Mouse (Mus musculus): ENCODE measurements around the gene Arap1. TPM values are rescaled to one million over a fixed set of nuclear protein-coding genes. Genes with fewer than 3 reads are reported as not detected.

Gene Arap1
- polyA plus RNA-seq, 2 experiments, result 77.1 to 92.6 TPM

GRCm38 (mm10) chr7:101395471-101395870 lies 47.6 kb downstream of the Arap1 start:
- Histone ChIP-seq H3K9me3 (ENCODE audit: control insufficient read depth, low read length) (no peaks in the 10 kb centered on the region), H3K4me3 (replicated peaks; ENCODE audit: low read length) (peak overlapping the region; percentile 36), H3K36me3 (ENCODE audit: control insufficient read depth, insufficient read depth, low read length) (peaks cover 24% of the 10 kb centered on the region), H3K4me2 (replicated peaks; ENCODE audit: low read depth, low read length, severe bottlenecking) (peak overlapping the region; percentile 61), H3K27ac (replicated peaks; ENCODE audit: low read depth, low read length) (0 out of 2 replicates have a peak overlapping the region, but pooled peaks have one; percentile 95), H3K4me1 (ENCODE audit: control insufficient read depth, insufficient read depth, low read length) (peaks cover 44% of the 10 kb centered on the region), H3K27me3 (ENCODE audit: control insufficient read depth, insufficient read depth, low read length) (no peaks in the 10 kb centered on the region), H3K9ac (ENCODE audit: low read depth, low read length, severe bottlenecking) (no peak overlapping the region)
- DNase-seq (ENCODE audit: low spot score) (no peak), ATAC-seq (ENCODE audit: low FRiP score, low read depth) (0 out of 2 replicates have a peak, but pooled peaks have one; percentile 2)
- TF ChIP-seq POLR2A (IDR thresholded peaks at IDR 0.05; ENCODE audit: borderline replicate concordance, extremely low read depth, insufficient read depth, insufficient read length), result no peak
- 62% methylated on average over 2 of the region's 2 CpGs for WGBS

DNA sequence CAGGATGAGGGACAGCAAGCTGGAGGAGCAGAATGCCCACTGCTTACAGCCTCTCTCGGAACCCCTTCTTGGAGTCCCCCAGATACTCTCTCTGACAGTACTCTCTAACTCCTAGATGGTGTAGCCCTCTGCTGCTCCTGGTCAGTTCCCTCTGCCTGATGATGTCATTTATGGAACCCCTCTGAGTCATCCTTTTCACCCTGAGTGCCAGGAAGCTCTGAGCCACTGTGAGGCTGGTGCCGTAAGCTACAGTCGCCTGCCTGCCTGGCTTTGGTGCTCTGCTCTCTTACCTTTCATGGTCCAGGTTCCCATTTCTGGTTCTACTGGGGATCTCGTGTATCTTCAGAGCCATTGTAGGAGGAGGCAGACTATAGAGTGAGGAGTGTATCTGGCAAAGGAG lies 49.3 kb downstream of the Arap1 start:
- no peak overlapping the region for H3K9ac ChIP-seq (ENCODE audit: low read depth, low read length, severe bottlenecking)
- H3K4me3 ChIP-seq (replicated peaks; ENCODE audit: low read length), result no peak overlapping the region
- H3K27me3 ChIP-seq (ENCODE audit: control insufficient read depth, insufficient read depth, low read length), result no peaks in the 10 kb centered on the region
- ATAC-seq (ENCODE audit: low FRiP score, low read depth), result no peak
- no peak overlapping the region for H3K27ac ChIP-seq (replicated peaks; ENCODE audit: low read depth, low read length)
- peaks cover 36% of the 10 kb centered on the region for H3K4me1 ChIP-seq (ENCODE audit: control insufficient read depth, insufficient read depth, low read length)
- TF ChIP-seq POLR2A (IDR thresholded peaks at IDR 0.05; ENCODE audit: borderline replicate concordance, extremely low read depth, insufficient read depth, insufficient read length), result no peak
- WGBS, result 91% methylated on average over 4 of the region's 4 CpGs
- H3K4me2 ChIP-seq (replicated peaks; ENCODE audit: low read depth, low read length, severe bottlenecking), result no peak overlapping the region
- DNase-seq (ENCODE audit: low spot score), result no peak
- H3K9me3 ChIP-seq (ENCODE audit: control insufficient read depth, low read length), result no peaks in the 10 kb centered on the region
- H3K36me3 ChIP-seq (ENCODE audit: control insufficient read depth, insufficient read depth, low read length), result peaks cover 41% of the 10 kb centered on the region

DNA sequence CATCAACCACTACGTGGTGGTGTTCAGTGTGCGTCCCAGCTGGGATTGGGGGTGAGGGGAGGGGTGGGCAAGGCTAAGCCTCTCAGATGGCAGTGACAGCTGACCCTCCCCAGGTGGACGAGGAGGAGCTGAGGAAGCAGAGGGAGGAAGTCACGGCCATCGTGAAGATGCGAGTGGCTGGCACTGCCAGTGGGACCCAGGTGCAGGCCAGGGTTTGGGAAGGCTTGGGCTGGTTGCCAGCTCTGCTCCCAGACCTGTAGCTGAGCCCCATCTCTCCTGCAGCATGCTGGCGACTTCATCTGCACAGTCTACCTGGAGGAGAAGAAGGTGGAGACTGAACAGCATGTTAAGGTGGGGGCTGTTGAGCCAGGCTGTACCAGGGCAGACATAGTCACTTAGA lies 53.6 kb downstream of the Arap1 start:
- Histone ChIP-seq H3K9ac (ENCODE audit: low read depth, low read length, severe bottlenecking) (no peak overlapping the region), H3K9me3 (ENCODE audit: control insufficient read depth, low read length) (no peaks in the 10 kb centered on the region), H3K4me2 (replicated peaks; ENCODE audit: low read depth, low read length, severe bottlenecking) (no peak overlapping the region), H3K27me3 (ENCODE audit: control insufficient read depth, insufficient read depth, low read length) (no peaks in the 10 kb centered on the region), H3K27ac (replicated peaks; ENCODE audit: low read depth, low read length) (no peak overlapping the region), H3K4me3 (replicated peaks; ENCODE audit: low read length) (no peak overlapping the region), H3K36me3 (ENCODE audit: control insufficient read depth, insufficient read depth, low read length) (peaks cover 70% of the 10 kb centered on the region), H3K4me1 (ENCODE audit: control insufficient read depth, insufficient read depth, low read length) (no peaks in the 10 kb centered on the region)
- TF ChIP-seq POLR2A (IDR thresholded peaks at IDR 0.05; ENCODE audit: borderline replicate concordance, extremely low read depth, insufficient read depth, insufficient read length), result no peak
- DNase-seq (ENCODE audit: low spot score) (no peak), ATAC-seq (ENCODE audit: low FRiP score, low read depth) (no peak)
- WGBS, result 81% methylated on average over 7 of the region's 7 CpGs

DNA sequence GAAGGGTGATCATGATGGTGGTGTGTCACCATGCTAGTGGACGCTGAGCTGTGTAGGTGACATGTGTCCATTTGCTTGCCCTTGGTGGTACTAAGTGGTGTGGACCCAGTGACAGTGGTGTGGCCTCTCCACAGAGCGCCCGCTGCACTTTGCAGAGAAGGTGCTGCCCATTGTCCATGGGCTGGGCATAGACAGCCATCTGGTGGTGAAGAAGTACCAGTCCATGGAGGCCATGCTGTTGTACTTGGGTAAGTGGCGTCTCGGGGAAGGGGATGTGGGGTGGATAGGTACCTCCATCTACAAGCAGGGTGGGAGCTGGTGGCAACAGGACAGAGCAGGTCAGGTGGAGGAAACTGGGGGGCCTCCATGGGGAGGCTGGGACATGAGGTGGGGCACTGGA lies 56.0 kb downstream of the Arap1 start:
- no peak overlapping the region for H3K27ac ChIP-seq (replicated peaks; ENCODE audit: low read depth, low read length)
- H3K27me3 ChIP-seq (ENCODE audit: control insufficient read depth, insufficient read depth, low read length), result no peaks in the 10 kb centered on the region
- 94% methylated on average over 5 of the region's 5 CpGs for WGBS
- no peak for TF ChIP-seq POLR2A (IDR thresholded peaks at IDR 0.05; ENCODE audit: borderline replicate concordance, extremely low read depth, insufficient read depth, insufficient read length)
- no peaks in the 10 kb centered on the region for H3K9me3 ChIP-seq (ENCODE audit: control insufficient read depth, low read length)
- no peak for ATAC-seq (ENCODE audit: low FRiP score, low read depth)
- H3K4me3 ChIP-seq (replicated peaks; ENCODE audit: low read length), result no peak overlapping the region
- peaks cover 81% of the 10 kb centered on the region for H3K36me3 ChIP-seq (ENCODE audit: control insufficient read depth, insufficient read depth, low read length)
- no peak for DNase-seq (ENCODE audit: low spot score)
- no peaks in the 10 kb centered on the region for H3K4me1 ChIP-seq (ENCODE audit: control insufficient read depth, insufficient read depth, low read length)
- H3K4me2 ChIP-seq (replicated peaks; ENCODE audit: low read depth, low read length, severe bottlenecking), result no peak overlapping the region
- no peak overlapping the region for H3K9ac ChIP-seq (ENCODE audit: low read depth, low read length, severe bottlenecking)

GRCm38 (mm10) chr7:101410267-101410936 lies 62.5 kb downstream of the Arap1 start, which contains the start of gene Gm45837:
Gene Gm45837, plus strand, starts transcription at chr7:101410886.
- Histone ChIP-seq H3K4me3 (replicated peaks; ENCODE audit: low read length) (no peak within 1 kb of the TSS), H3K9ac (ENCODE audit: low read depth, low read length, severe bottlenecking) (no peak within 1 kb of the TSS), H3K4me2 (replicated peaks; ENCODE audit: low read depth, low read length, severe bottlenecking) (no peak within 1 kb of the TSS), H3K9me3 (ENCODE audit: control insufficient read depth, low read length) (no peaks in the 10 kb centered on the region), H3K36me3 (ENCODE audit: control insufficient read depth, insufficient read depth, low read length) (peaks cover 54% of the 10 kb centered on the region), H3K27me3 (ENCODE audit: control insufficient read depth, insufficient read depth, low read length) (no peaks in the 10 kb centered on the region), H3K4me1 (ENCODE audit: control insufficient read depth, insufficient read depth, low read length) (no peaks in the 10 kb centered on the region), H3K27ac (replicated peaks; ENCODE audit: low read depth, low read length) (peak within 1 kb of the TSS; percentile 38; the same call in 1 of the 2 replicates)
- no peak for DNase-seq (ENCODE audit: low spot score)
- no peak for ATAC-seq (ENCODE audit: low FRiP score, low read depth)
- no peak for TF ChIP-seq POLR2A (IDR thresholded peaks at IDR 0.05; ENCODE audit: borderline replicate concordance, extremely low read depth, insufficient read depth, insufficient read length)
- 63% methylated on average over 11 of the region's 11 CpGs for WGBS

Measured in limb, embryonic 14.5 days (tissue).